Mouse (Mus musculus) naive thymus-derived CD4-positive, alpha-beta T cell, adult 5 months (primary cell): ENCODE results near the gene Traf6. TPM values are rescaled to one million over a fixed set of nuclear protein-coding genes. Genes with fewer than 3 reads are reported as not detected.

Source experiments
- polyA plus RNA-seq: library from polyadenylated mRNA; unstranded; fragments of 100-300 nt; shearing (Covaris generic); gene quantifications from one replicate; pipeline ENCODE4 v1.2.1, GENCODE M21; 2017

The Traf6 gene
- 36.8 TPM for polyA plus RNA-seq

GRCm38 (mm10) chr2:101678236-101679021 lies at the start of gene Traf6:
TSS of gene Traf6 (plus strand) at chr2:101678429.

GRCm38 (mm10) chr2:101649114-101649671 lies 29.0 kb upstream of the Traf6 start, which contains the start of the genes Rag1 and B230118H07Rik:
TSS of gene Rag1 (minus strand) at chr2:101649501.
TSS of gene B230118H07Rik (minus strand) at chr2:101649532.

Other genes starting within 250 kb of the Traf6 start
- gene Rag2, start 53.7 kb upstream of the Traf6 start, polyA plus RNA-seq: not detected
- gene Rag1, start 28.9 kb upstream of the Traf6 start, polyA plus RNA-seq: not detected
- 1.9 TPM for gene B230118H07Rik, start 28.9 kb upstream of the Traf6 start, polyA plus RNA-seq
- not detected for gene Prr5l, start 204.6 kb downstream of the Traf6 start, polyA plus RNA-seq
- gene Commd9, start 207.8 kb downstream of the Traf6 start, polyA plus RNA-seq: 17.3 TPM